Mouse (Mus musculus): Measurements from ENCODE around the gene Efcab11.

The Efcab11 gene

DNA sequence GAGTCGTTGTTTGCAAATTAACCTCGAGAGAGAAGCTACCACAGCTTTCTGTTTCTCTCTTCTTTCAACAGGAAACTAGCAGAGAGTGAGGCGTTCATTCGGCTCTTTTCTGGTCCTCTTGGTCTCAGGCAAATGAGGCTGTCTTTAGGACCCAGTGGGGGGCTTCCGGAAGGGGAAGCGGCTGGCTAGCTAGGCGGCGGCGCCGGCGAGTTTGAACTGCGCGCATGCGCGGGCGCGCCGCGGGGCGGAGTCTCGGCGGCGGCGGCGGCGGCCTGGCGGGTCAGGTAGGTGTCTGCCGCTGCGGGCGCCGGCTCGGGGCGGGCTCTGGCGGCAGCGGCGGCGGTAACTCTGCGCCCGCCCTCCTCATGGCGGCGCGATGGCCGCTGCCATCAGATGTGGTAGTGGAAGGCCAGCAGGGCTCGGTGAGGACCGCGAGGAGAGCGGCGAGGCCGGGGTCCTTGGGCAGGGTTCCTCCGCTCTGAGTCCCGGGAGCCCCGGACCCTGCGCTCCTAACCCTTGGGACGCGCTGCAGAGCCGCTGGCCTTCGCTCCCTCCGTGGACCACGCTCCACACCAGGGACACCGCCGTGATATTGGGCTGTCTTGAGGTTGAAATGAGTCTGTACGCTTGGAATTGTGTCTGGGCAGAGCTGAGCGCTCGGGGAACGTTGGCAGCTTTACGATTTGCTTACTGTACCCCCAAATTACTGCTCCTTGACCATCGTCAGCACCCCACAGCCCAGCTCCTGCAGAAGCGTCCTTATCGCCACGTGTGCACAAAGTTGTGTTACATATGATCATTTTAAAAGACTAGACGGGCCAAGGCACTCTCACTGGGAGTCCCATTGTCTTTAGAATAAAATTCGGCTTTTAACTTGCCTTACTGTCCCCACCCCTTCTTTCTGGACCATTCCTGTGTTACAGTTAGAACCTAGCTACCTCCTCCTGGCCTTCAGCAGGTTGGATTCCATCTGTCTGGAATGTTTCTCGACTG lies at the start of gene Efcab11, which contains the start of gene Tdp1:
Efcab11 (minus strand) TSS at position 171 of the 993 bp plus-strand sequence.
Tdp1 (plus strand) TSS at position 249 of the 993 bp plus-strand sequence.
- DNase-seq (ENCODE audit: low spot score): peak; percentile 94

DNA sequence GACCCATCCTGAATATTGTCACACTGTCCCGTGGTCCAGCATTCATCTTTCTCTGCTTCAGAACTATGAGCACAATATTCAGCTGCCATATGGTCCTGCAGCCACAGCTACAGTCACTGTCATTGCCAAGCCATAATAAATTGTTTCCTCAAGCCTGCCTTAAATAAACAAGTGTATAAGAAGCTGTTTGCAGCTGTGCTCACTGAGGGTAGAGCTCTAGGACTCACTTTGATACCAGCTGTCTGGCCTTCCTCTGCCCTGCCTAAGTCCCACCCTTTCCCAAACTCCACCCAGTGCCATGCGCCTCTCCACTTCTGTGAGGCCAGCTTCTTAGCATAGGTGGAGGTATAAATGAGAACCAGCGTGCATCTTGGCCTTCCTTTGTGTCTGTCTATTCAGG lies 49.4 kb upstream of the Efcab11 start:
- no peak for DNase-seq (ENCODE audit: low spot score)

DNA sequence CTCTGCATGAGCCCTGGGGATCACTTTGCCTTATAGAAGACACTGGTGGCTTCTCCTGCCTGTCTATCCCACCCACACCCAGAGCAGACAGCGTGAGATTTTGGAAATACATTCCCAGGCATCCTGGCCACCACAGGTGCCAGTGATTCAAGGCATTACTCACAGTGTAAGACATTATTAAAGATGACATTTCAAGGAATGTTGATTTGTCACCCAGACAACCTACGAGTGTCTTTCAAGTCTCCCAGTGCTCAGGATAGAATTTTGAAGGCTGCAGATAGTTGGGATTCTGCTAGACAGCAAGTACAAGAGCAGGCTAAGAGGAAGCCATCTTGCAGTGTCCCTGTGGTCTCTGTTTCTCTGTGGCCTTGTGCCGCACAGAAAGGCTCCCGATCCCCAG lies 48.0 kb upstream of the Efcab11 start:
- DNase-seq (ENCODE audit: low spot score): no peak

DNA sequence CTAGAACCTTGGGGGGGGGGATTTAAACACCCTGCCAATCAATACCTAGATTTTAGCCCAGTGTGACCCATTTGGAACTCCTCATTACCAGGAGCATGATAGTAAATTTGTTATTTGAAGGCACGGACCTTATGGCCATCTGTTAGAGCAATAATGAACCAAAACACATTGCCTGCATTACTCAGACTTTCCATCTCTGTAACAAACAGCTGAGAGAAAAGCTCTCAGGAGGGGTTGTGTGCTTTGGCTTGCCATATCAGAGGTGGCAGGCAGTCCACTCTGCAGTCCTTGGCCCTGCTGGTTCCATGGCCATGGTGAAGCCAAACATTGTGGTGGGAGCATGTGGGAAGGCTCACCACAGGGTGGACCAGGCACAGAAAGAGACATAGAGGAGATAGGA lies 44.9 kb upstream of the Efcab11 start:
- no peak for DNase-seq (ENCODE audit: low spot score)

DNA sequence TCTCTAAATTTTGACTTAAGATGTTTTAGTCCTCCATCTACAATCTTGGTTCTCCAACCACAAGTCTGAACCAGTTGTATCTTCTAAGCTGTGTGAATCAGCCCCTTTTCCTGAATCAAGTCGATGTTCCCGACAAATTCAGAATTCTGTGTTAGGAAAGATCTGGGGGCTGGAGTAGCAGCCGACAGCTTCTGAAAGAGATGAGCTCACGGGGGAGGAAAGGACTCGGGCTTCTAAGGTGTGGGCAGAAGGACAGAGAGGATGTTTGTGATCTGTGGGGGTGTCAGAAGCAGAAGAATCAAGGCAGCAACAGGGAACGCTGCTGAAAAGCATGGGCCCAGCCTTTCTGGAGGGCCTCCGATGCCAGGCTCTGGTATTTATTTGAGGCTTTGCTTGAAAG lies 44.1 kb upstream of the Efcab11 start:
- no peak for DNase-seq (ENCODE audit: low spot score)

DNA sequence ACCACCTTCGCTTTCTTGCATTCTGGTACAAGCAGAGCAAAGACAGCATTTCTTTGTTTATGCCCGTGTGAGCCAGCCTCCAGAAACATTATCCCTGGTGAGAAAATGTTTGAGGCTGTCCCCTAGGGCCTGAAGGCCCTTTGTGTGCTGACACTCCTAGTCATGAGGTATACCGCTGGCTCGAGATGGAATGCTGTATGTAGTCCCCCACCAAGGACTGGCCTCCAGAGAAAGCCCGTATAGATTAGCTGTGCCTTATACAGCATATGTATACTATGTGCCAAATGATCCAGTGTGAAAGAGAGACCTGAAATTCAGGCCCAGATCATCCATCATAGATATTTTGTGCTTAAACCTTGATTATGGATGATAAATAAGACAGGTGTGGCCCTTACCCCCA lies 39.5 kb upstream of the Efcab11 start:
- no peak for DNase-seq (ENCODE audit: low spot score)

DNA sequence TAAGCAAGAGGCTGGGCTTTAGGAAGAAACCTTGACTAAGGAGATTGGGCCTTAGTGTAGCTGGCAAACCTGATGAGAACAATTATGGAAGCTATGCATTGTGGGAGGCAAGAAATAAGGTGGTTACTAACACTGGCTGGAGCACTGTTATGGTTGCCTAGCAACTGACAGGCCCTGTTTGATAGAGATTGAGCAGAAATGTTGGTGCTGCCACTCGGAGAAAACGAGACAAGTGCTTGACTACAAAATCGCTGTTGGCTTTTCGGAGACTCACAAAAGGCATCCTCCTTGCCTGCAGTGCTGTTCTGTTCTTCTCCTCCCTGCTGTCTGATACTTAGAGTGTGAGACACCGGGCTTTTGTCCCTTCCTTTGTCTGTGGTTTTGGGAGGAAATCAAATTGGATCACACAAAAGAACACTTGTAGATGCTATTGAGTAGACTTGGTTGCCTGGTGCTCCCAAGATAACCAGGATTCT lies 38.9 kb upstream of the Efcab11 start:
- DNase-seq (ENCODE audit: low spot score): no peak

DNA sequence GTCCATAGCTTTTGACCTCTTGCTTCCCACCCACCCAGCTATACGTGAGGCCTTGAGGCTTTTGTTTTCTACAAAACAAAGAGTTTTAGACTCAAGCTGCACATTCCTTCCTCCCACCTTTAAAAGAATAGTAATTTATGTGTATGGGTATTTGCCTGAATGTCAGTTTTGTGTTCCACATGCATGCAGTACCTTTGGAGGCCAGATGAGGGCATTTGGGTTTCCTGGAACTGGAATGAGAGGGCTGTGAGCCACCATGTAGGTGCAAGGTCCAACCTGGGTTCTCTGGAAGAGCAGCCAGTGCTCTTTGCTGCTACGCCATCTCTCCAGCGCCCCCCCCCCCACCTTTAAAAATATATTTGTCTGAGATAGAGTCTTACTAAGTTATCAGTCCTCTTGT lies 36.8 kb upstream of the Efcab11 start:
- no peak for DNase-seq (ENCODE audit: low spot score)

DNA sequence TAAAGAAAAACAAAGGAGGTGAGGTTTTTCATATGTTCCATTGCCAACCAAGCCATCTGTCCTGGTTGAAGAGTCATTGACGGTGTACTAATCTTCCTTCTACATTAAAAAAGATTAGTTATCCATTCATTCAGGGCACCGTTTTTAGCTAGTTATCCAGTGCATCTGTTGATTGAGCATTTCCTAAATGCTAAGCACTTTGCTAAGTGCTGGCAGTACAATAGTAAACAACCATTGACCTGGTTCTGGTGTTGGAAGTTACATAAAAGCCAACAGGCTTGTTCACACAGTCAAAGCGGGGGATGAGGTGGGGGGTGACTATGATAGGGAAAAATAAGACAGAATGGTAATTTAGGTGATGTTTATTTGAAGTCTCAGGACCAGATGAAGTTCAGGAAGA lies 35.4 kb upstream of the Efcab11 start:
- DNase-seq (ENCODE audit: low spot score): no peak

DNA sequence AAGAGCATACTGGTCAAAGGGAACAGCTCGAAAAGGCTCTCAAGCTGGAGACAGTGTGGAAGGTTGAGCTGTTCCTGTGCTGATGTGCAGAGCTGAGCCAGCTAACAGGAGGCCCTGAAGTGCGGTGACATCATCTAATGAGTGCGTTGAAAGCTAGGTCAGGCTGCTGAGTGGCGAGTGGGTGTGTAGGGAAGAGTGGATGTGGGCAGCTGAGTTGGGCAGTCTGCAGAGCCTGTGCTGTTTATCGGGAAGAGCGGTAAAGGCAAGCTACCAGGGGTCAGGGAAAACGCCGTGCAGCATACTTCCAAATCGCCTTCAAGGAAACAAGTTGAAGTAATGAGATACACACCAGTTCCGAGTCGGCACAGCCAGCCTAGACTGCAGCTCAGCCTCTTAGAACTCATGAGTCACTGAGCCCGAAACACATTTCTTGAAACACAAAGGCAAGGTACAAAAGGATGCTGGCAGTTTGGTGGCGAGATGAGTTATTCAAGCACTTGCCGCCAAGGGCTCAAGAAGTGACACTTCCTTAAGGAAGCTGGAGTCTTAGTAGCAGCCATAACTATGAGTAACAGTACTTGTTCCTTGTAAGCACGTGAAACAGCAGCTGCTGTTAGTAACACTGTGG lies 33.7 kb upstream of the Efcab11 start:
- no peak for DNase-seq (ENCODE audit: low spot score)

DNA sequence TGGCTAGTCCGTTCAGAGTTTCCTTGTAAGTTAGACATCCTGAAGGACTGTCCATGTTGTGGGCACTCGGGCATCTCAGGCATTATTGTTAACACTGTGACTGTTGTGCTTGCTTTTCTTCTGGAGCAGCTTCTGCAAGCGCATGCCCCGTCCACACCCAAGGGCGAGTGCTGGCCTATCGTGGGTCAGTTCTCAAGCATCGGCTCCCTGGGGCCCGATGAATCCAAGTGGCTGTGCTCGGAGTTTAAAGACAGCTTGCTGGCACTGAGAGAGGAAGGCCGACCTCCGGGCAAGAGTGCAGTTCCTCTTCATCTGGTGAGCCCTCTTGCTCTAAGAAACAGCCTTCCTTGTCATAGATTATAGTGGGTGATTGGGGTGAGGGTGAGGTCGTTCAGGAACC lies 27.2 kb upstream of the Efcab11 start:
- DNase-seq (ENCODE audit: low spot score): no peak

DNA sequence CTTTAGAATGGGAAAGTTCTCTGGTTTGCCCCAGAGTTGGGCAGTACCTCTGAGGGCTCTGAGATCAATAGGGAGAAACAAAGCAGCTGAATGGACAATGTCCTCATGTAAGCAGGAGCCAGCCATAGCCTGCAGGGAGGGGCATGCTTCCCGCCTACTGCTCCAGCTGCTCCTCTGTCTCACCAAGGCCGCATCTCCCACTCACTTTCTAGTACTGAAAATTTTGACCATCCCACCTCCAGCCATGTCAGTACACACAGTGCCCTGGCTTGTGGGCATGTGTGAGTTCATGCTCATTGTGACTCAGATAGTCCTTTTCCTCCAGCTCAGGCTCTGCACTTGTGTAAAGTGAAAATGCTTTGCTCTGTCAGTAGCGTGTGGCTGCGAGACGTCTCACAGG lies 20.3 kb upstream of the Efcab11 start:
- no peak for DNase-seq (ENCODE audit: low spot score)

DNA sequence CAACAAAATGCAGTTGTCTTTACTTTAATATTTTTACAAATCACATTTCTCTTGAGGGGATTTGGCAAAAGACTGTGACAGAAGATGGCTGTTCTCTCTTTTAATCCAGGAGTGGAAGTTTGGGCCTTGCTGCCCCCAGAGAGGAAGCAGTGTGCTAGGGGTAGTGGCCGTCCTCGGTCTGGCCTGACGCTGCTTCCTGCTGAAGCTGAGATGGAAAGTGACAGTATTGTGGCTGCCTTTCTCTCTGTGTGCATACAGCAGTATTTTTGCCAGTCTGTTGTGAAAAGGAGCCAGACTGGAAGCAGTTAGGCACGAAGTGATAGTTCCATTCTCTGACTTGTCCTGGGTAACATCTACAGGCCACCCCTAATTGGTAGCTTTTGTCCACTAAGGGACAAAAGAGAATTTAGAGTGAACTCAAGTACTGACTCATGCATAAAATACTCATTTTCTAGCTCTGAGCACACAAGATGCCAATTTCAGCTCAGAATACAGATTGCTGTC lies 18.7 kb upstream of the Efcab11 start:
- no peak for DNase-seq (ENCODE audit: low spot score)

DNA sequence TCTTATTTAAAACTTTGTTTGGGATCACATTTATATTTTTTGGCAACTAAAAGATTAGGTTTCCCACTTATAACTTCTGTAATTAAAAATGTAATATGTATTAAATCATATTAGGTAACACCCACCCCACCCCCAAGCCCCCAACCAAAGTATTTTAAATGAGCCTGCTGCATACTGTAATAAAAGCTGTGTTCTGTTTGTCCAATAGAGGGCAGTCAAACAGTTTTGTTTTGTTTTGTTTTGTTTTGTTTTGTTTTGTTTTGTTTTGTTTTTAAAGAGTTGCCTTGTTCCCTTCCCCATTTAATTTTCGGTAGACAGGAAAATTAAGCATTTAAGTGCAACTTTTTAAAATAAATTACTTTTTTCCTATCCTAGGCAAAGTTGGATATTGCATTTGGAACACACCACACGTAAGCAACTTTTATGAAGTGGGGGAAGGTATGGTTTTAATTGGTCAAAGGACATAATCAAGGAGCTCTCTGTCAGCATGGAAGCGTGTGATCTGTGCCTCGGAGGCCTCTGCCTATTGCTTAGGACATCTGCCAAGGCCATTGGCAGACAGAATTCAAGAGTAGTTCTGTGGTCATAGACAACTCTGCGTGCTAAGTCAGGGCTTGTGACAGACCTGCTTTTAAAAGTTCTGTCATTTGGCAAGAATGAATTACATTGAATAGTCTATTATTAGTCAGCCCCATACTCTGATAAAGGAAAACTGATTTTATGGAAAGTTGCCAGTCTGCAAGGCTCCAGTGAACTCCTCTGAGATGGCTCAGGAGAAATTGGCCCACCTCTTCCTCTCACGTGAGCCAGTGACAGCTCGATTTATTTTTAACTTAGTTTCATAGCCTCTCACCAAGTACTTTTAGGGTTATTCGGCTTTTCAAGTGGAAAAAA lies 18.0 kb upstream of the Efcab11 start:
- DNase-seq (ENCODE audit: low spot score): no peak

DNA sequence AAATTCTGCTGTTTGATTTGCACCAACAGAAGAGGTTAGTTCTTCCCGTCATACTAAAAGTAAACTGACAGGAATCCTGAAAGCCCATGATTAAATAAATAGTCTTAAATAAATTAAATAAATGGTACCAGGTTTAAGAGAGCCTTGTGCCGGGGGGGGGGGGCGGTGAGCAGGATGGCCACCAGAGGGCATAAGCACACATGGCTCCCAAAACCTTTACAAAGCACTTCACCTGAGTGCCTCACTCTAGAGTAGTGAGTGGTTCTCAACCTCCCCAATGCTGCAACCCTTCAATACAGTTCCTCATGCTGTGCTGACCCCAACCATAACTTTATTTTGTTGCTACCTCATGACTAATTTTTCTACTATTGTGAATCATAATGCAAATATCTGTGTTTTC lies 15.8 kb upstream of the Efcab11 start:
- DNase-seq (ENCODE audit: low spot score): no peak

DNA sequence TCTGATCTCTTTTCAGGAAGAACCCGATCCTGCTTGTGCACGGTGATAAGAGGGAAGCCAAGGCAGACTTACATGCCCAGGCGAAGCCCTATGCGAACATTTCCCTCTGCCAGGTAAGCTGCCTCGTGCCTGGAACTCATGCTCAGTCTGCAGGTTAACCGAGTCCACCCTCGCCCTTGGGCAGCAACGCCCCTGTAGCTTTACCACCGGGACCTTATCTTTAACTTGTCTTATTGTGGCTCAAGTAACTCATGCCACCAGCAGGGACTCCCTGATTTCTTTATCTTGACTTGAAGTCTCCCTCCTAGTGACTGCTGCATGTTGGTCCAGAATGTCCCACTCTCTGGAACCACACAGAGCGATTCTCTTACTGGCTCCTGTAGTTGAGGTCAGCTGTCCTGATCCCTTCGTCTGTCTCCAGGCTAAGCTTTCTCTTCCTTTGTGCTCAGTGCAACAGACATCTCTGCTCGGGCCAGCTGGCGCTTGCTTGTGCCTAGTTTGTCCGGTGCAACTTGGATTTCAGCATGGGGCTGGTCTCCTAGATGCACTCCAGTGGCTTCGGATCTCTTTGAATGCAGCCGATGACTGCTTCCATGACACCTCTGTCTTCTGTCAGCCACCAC lies 14.1 kb upstream of the Efcab11 start:
- no peak for DNase-seq (ENCODE audit: low spot score)

DNA sequence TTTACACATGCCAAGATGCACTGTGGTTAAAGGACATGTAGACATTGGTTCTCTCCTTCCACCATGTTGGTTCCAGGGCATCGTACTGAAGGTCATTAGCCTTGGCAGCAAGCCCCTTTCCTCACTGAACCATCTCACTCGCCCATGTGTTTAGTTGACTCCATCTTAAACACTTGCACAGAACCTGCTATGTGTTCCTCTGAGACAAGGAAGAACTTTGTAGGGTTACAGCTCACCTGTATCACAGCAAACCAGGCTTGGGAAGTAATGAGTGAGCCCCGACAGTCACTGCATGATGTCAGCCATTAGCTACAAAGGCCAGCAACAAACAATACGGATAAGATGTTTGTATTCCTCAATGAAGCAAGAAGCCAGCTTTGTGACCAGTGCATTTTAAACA lies 13.6 kb upstream of the Efcab11 start:
- no peak for DNase-seq (ENCODE audit: low spot score)

DNA sequence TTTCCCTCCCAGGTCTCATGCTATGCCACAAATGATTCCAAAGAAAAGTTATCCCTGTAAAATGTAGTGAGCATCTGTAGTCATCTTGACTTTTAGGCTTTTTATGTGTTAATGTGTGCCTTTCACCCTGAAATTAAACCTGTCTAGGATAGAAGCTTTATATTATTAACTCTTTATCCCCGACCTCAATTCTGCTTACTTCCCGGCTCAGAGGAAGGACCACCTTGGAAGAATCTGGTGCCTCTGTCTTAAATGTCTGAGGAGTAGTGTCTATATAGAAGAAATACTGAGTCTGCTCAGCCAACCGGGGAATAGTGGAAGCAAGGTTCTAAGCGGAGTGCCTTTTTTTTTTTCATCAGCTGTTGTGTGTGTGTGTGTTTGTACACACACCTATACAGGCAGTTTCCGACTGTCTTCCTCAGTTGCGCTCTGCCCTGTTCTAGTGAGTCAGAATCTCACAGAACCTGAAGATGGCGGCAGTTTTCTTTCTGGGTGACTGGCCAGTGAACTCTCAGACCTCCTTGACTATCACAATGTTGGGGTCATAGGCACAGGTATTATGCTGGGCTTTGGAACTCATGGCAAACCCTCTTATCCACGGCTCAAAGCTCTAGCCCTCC lies 1.2 kb upstream of the Efcab11 start:
- DNase-seq (ENCODE audit: low spot score): no peak

DNA sequence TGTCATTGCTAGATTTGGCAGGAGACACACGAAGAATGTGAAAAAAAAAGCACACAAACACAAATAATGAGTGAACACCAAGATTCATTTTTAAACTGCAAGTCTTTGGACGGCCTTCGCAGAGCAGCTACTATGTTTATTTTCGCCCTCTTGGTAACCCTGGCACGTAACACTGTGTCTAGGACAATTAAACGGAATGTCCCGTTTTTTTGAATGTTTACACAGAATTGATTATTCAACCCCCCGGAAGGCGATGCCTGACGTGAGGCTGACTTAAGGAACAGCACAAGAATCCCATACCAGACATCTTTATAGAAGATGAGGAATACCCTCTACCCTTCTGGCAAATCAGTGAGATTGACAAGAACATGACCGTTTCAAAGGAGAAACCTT lies 530 bp downstream of the Efcab11 start:
- no peak for DNase-seq (ENCODE audit: low spot score)

DNA sequence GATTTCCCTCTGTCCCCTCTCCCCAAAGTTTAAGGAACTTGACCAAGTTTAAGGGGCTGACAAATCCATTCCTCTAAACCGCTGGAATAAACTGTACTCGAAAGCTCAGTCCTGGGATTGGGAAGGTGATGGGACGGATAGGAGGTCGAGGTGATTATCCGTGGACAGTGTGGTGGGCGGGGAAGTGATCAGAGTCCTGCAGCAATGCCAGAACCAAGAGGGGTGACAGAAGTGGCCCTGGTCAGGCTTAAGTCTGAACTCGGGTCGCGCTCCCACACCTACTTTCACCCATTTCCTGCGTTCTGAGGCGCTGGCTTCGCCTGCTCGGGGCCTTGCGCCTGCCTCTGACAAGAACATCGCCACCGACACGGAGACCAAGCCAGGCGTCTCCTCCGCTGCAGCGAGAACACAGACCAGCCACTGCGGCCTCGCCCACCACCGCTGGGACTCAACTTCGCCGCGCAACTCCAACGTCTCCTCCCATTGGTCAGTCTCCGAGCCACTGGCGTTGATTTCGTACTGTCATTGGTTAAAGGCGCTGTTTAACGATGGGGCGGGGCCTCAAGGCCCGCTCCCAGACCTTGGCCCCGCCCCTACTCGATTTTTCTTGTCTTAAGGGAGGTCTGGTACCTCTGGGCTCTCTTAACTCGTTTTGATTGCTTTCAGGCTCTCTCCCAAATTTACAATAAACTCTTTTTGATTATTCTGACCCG lies 1.1 kb downstream of the Efcab11 start:
- peak; percentile 86 for DNase-seq (ENCODE audit: low spot score)

Data from ovary, postnatal 36 days (tissue).